Mouse (Mus musculus): Measurements from ENCODE around the gene Degs1.

The Degs1 gene

GRCm38 (mm10) chr1:182229381-182229780 is 53.2 kb downstream of the Degs1 start:
- no peak for TF ChIP-seq NANOG (IDR thresholded peaks at IDR 0.05; ENCODE audit: borderline replicate concordance, low read length)
- no peak for TF ChIP-seq CTCF (conservative IDR thresholded peaks at IDR 0.05; ENCODE audit: low read length)
- no peak for TF ChIP-seq POU5F1 (IDR thresholded peaks at IDR 0.05; ENCODE audit: borderline replicate concordance, low read length)
- peaks cover 13% of the 10 kb centered on the region for H3K4me1 ChIP-seq (replicated peaks; ENCODE audit: low read depth, low read length)
- H3K36me3 ChIP-seq (ENCODE audit: insufficient read depth, low read length), result no peaks in the 10 kb centered on the region

GRCm38 (mm10) chr1:182227141-182227963 is 55.3 kb downstream of the Degs1 start:
- Histone ChIP-seq H3K4me3 (replicated peaks; ENCODE audit: low read length) (no peak overlapping the region), H3K4me1 (replicated peaks; ENCODE audit: low read depth, low read length) (peaks cover 13% of the 10 kb centered on the region), H3K27me3 (ENCODE audit: insufficient read depth, low read length) (no peaks in the 10 kb centered on the region), H3K9me3 (ENCODE audit: low read length) (peaks cover 18% of the 10 kb centered on the region), H3K36me3 (ENCODE audit: insufficient read depth, low read length) (no peaks in the 10 kb centered on the region)
- TF ChIP-seq NANOG (IDR thresholded peaks at IDR 0.05; ENCODE audit: borderline replicate concordance, low read length) (no peak), POU5F1 (IDR thresholded peaks at IDR 0.05; ENCODE audit: borderline replicate concordance, low read length) (no peak), CTCF (conservative IDR thresholded peaks at IDR 0.05; ENCODE audit: low read length) (no peak)

More at GRCm38 (mm10) chr1:182229381-182229780, 53.2 kb downstream of the Degs1 start:
- no peaks in the 10 kb centered on the region for H3K27me3 ChIP-seq (ENCODE audit: insufficient read depth, low read length)
- peaks cover 32% of the 10 kb centered on the region for H3K9me3 ChIP-seq (ENCODE audit: low read length)
- no peak overlapping the region for H3K4me3 ChIP-seq (replicated peaks; ENCODE audit: low read length)

GRCm38 (mm10) chr1:182226261-182226660 is 56.3 kb downstream of the Degs1 start:
- H3K4me1 ChIP-seq (replicated peaks; ENCODE audit: low read depth, low read length), result peaks cover 13% of the 10 kb centered on the region
- H3K9me3 ChIP-seq (ENCODE audit: low read length), result peaks cover 19% of the 10 kb centered on the region
- H3K4me3 ChIP-seq (replicated peaks; ENCODE audit: low read length), result no peak overlapping the region
- no peaks in the 10 kb centered on the region for H3K36me3 ChIP-seq (ENCODE audit: insufficient read depth, low read length)
- no peaks in the 10 kb centered on the region for H3K27me3 ChIP-seq (ENCODE audit: insufficient read depth, low read length)
- TF ChIP-seq CTCF (conservative IDR thresholded peaks at IDR 0.05; ENCODE audit: low read length), result no peak
- TF ChIP-seq NANOG (IDR thresholded peaks at IDR 0.05; ENCODE audit: borderline replicate concordance, low read length), result no peak
- TF ChIP-seq POU5F1 (IDR thresholded peaks at IDR 0.05; ENCODE audit: borderline replicate concordance, low read length), result no peak

Data from E14TG2a.4 (cell line).